Mouse (Mus musculus) myocyte (in vitro differentiated cells): ENCODE data around the gene Zfp365. TPM values are rescaled to one million over a fixed set of nuclear protein-coding genes. Genes with fewer than 3 reads are reported as not detected.

Source experiments
- H3K27me3 ChIP-seq: one replicate; pipeline ENCODE4 v1.6.1; 2011; ENCODE audit not compliant: control insufficient read depth, insufficient read depth, insufficient read length
- H3K36me3 ChIP-seq: one replicate; pipeline ENCODE4 v1.6.1; 2011; ENCODE audit not compliant: control insufficient read depth, insufficient read depth
- H3K4me2 ChIP-seq: one replicate; pipeline ENCODE4 v1.6.1; 2011; ENCODE audit warnings: low read depth, control low read depth
- H3K4me3 ChIP-seq: one replicate; pipeline ENCODE4 v1.5.1; 2011; ENCODE audit warnings: mild to moderate bottlenecking, control low read depth, moderate library complexity
- H3K79me2 ChIP-seq: one replicate; pipeline ENCODE4 v1.6.1; 2011; ENCODE audit not compliant: control insufficient read depth, insufficient read depth
- H3ac ChIP-seq: one replicate; pipeline ENCODE4 v1.6.1; 2011; ENCODE audit not compliant: control insufficient read depth, insufficient read length
- CEBPB ChIP-seq: IDR thresholded peaks from 2 replicates; pipeline ENCODE4 v1.6.1; 2011; ENCODE audit warnings: mild to moderate bottlenecking, moderate library complexity; ENCODE audit not compliant: poor library complexity, insufficient read depth, severe bottlenecking
- E2F4 ChIP-seq: IDR thresholded peaks from one replicate; pipeline ENCODE4 v1.6.1; 2011; ENCODE audit warnings: mild to moderate bottlenecking, control low read depth, moderate library complexity; ENCODE audit not compliant: insufficient read depth
- MAX ChIP-seq: IDR thresholded peaks from one replicate; pipeline ENCODE4 v1.6.1; 2011; ENCODE audit warnings: low read depth, mild to moderate bottlenecking, control low read depth
- MYOD1 ChIP-seq, 3 experiments: IDR thresholded peaks; one replicate each; pipeline ENCODE4 v1.6.1; 2011; ENCODE audit warnings: control low read depth in 2 of 3, low read depth in 2 of 3, mild to moderate bottlenecking in 2 of 3, moderate library complexity in 1 of 3; ENCODE audit not compliant: insufficient read length in 2 of 3, control insufficient read depth in 1 of 3
- MYOG ChIP-seq, 3 experiments: IDR thresholded peaks; one replicate each; pipeline ENCODE4 v1.6.1; 2011; ENCODE audit warnings: control low read depth in 2 of 3, low read depth in 2 of 3, mild to moderate bottlenecking in 2 of 3; ENCODE audit not compliant: insufficient read length in 2 of 3, control insufficient read depth in 1 of 3, insufficient read depth in 1 of 3
- POLR2A ChIP-seq: IDR thresholded peaks from one replicate; pipeline ENCODE4 v1.6.1; 2011; ENCODE audit warnings: low read depth, mild to moderate bottlenecking, control low read depth, moderate library complexity; ENCODE audit not compliant: insufficient read length
- POLR2AphosphoS2 ChIP-seq: IDR thresholded peaks from one replicate; pipeline ENCODE4 v1.6.1; 2011; ENCODE audit warnings: low read depth, control low read depth; ENCODE audit not compliant: insufficient read length
- REST ChIP-seq: IDR thresholded peaks from one replicate; pipeline ENCODE4 v1.6.1; 2011; ENCODE audit warnings: mild to moderate bottlenecking, control low read depth, moderate library complexity; ENCODE audit not compliant: insufficient read depth, insufficient read length
- SRF ChIP-seq: IDR thresholded peaks from one replicate; pipeline ENCODE4 v1.6.1; 2011; ENCODE audit warnings: low read depth; ENCODE audit not compliant: control insufficient read depth, insufficient read length
- TCF12 ChIP-seq: IDR thresholded peaks from one replicate; pipeline ENCODE4 v1.6.1; 2011; ENCODE audit warnings: mild to moderate bottlenecking, control low read depth; ENCODE audit not compliant: poor library complexity, insufficient read depth, severe bottlenecking
- TCF3 ChIP-seq: IDR thresholded peaks from one replicate; pipeline ENCODE4 v1.6.1; 2011; ENCODE audit warnings: low read depth, control low read depth; ENCODE audit not compliant: insufficient read length
- USF1 ChIP-seq: IDR thresholded peaks from one replicate; pipeline ENCODE4 v1.6.1; 2011; ENCODE audit warnings: low read depth, mild to moderate bottlenecking, control low read depth, moderate library complexity
- polyA plus RNA-seq: library from polyadenylated mRNA; unstranded; fragments of >200 nt; fragmentation: generic; extraction: Trizol; gene quantifications from one replicate; pipeline ENCODE4 v1.2.1, GENCODE M21; 2012; ENCODE audit warnings: missing spikeins

Gene Zfp365
- polyA plus RNA-seq, 1 experiment = 11.1 TPM

- H3K4me2 ChIP-seq = no peak overlapping the region
- H3K27me3 ChIP-seq = no peaks in the 10 kb centered on the region
- H3K79me2 ChIP-seq = no peaks in the 10 kb centered on the region
- no peak overlapping the region for H3K4me3 ChIP-seq
- H3K36me3 ChIP-seq = no peaks in the 10 kb centered on the region
- no peak overlapping the region for H3ac ChIP-seq
- no peak for TF ChIP-seq E2F4
- no peak for TF ChIP-seq POLR2AphosphoS2
- no peak for TF ChIP-seq CEBPB
- TF ChIP-seq MYOG (IDR thresholded peaks at IDR 0.05; ENCODE audit: control insufficient read depth in 1 of 3, insufficient read depth in 1 of 3, insufficient read length in 2 of 3, low read depth in 2 of 3) = no peak
- no peak for TF ChIP-seq MAX
- TF ChIP-seq TCF12 = no peak
- no peak for TF ChIP-seq SRF
- no peak for TF ChIP-seq REST
- no peak for TF ChIP-seq USF1
- TF ChIP-seq TCF3 = no peak
- no peak for TF ChIP-seq MYOD1 (IDR thresholded peaks at IDR 0.05; ENCODE audit: control insufficient read depth in 1 of 3, insufficient read length in 2 of 3, low read depth in 2 of 3)
- TF ChIP-seq POLR2A = no peak
Observed at GRCm38 (mm10) chr10:67856791-67857560, 55.5 kb downstream of the Zfp365 start.

GRCm38 (mm10) chr10:67855760-67856159, 56.7 kb downstream of the Zfp365 start:
- Histone ChIP-seq H3K27me3 (no peaks in the 10 kb centered on the region), H3K79me2 (no peaks in the 10 kb centered on the region), H3K4me2 (no peak overlapping the region), H3ac (no peak overlapping the region), H3K36me3 (no peaks in the 10 kb centered on the region), H3K4me3 (no peak overlapping the region)
- TF ChIP-seq SRF = no peak
- TF ChIP-seq REST = no peak
- no peak for TF ChIP-seq TCF12
- no peak for TF ChIP-seq MYOD1 (IDR thresholded peaks at IDR 0.05; ENCODE audit: control insufficient read depth in 1 of 3, insufficient read length in 2 of 3, low read depth in 2 of 3)
- TF ChIP-seq TCF3 = no peak
- no peak for TF ChIP-seq MYOG (IDR thresholded peaks at IDR 0.05; ENCODE audit: control insufficient read depth in 1 of 3, insufficient read depth in 1 of 3, insufficient read length in 2 of 3, low read depth in 2 of 3)
- TF ChIP-seq MAX = no peak
- no peak for TF ChIP-seq POLR2A
- no peak for TF ChIP-seq USF1
- no peak for TF ChIP-seq POLR2AphosphoS2

GRCm38 (mm10) chr10:67852411-67852810, 60.1 kb downstream of the Zfp365 start:
- H3K36me3 ChIP-seq = no peaks in the 10 kb centered on the region
- TF ChIP-seq SRF (no peak), MYOG (IDR thresholded peaks at IDR 0.05; ENCODE audit: control insufficient read depth in 1 of 3, insufficient read depth in 1 of 3, insufficient read length in 2 of 3, low read depth in 2 of 3) (no peak), POLR2A (no peak), E2F4 (no peak), REST (no peak), TCF3 (no peak)
- peak overlapping the region; percentile 10 for H3K4me2 ChIP-seq
- no peak overlapping the region for H3K4me3 ChIP-seq
- no peaks in the 10 kb centered on the region for H3K79me2 ChIP-seq
- no peak overlapping the region for H3ac ChIP-seq
- H3K27me3 ChIP-seq = no peaks in the 10 kb centered on the region

GRCm38 (mm10) chr10:67851079-67851478, 61.4 kb downstream of the Zfp365 start:
- no peaks in the 10 kb centered on the region for H3K79me2 ChIP-seq
- no peak overlapping the region for H3K4me3 ChIP-seq
- H3K27me3 ChIP-seq = no peaks in the 10 kb centered on the region
- H3K4me2 ChIP-seq = no peak overlapping the region
- H3K36me3 ChIP-seq = no peaks in the 10 kb centered on the region
- TF ChIP-seq MAX (no peak), SRF (no peak)
- no peak overlapping the region for H3ac ChIP-seq

- H3K4me2 ChIP-seq = peak overlapping the region; percentile 34
- H3K4me3 ChIP-seq = no peak overlapping the region
- no peaks in the 10 kb centered on the region for H3K36me3 ChIP-seq
- TF ChIP-seq TCF12 = no peak
- no peak for TF ChIP-seq POLR2AphosphoS2
- TF ChIP-seq TCF3 = no peak
- no peak for TF ChIP-seq REST
- no peak for TF ChIP-seq USF1
- no peak for TF ChIP-seq MAX
- TF ChIP-seq CEBPB = no peak
- no peak for TF ChIP-seq SRF
- no peak for TF ChIP-seq POLR2A
- no peak for TF ChIP-seq MYOD1 (IDR thresholded peaks at IDR 0.05; ENCODE audit: control insufficient read depth in 1 of 3, insufficient read length in 2 of 3, low read depth in 2 of 3)
- TF ChIP-seq MYOG (IDR thresholded peaks at IDR 0.05; ENCODE audit: control insufficient read depth in 1 of 3, insufficient read depth in 1 of 3, insufficient read length in 2 of 3, low read depth in 2 of 3) = no peak
- TF ChIP-seq E2F4 = no peak
- no peaks in the 10 kb centered on the region for H3K27me3 ChIP-seq
- H3ac ChIP-seq = no peak overlapping the region
- no peaks in the 10 kb centered on the region for H3K79me2 ChIP-seq
Observed at GRCm38 (mm10) chr10:67846016-67846650, 66.3 kb downstream of the Zfp365 start.
